Mouse (Mus musculus) T-helper 1 cell (primary cell): ENCODE measurements around the gene Rnft2.

Source experiments
- in situ Hi-C: fragments of 300-600 bp; cut with MboI, MseI; formaldehyde crosslinking; loops from one replicate; pipeline ENCODE4 v1.15.1; 2025; ENCODE audit warnings: high pct_unique_total_duplicates

Rnft2 gene

DNA sequence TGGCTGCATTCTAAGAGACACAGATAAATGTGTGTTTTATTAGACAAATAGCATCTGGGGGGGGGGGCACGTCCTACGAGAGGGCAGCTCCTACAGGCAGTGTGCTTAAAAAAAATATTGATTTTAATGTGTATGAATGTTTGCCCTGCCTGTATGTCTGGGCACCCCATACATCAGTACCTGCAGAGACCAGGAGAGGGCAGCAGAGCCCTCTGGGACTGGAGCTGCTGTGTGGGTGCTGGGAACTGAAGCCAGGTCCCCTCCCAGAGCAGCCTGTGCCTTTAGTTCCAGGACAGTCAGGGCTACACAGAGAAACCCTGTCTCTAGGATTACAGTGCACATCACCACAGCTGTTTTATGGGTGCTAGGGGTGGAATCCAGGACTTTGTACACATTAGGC lies 69.8 kb downstream of the Rnft2 start:
- in situ Hi-C loops = no loop called here

- in situ Hi-C loops = no loop called here
These were observed 70.5 kb downstream of the Rnft2 start for GRCm38 (mm10) chr5:118174310-118175009.

GRCm38 (mm10) chr5:118172078-118172723 lies 72.7 kb downstream of the Rnft2 start:
- in situ Hi-C loops = no loop called here

GRCm38 (mm10) chr5:118171665-118172064 lies 73.3 kb downstream of the Rnft2 start:
- in situ Hi-C loops = no loop called here

- in situ Hi-C loops = no loop called here
These were observed 73.9 kb downstream of the Rnft2 start for GRCm38 (mm10) chr5:118170888-118171529.

- in situ Hi-C loops = no loop called here
These were observed 75.4 kb downstream of the Rnft2 start for GRCm38 (mm10) chr5:118169222-118170221.

DNA sequence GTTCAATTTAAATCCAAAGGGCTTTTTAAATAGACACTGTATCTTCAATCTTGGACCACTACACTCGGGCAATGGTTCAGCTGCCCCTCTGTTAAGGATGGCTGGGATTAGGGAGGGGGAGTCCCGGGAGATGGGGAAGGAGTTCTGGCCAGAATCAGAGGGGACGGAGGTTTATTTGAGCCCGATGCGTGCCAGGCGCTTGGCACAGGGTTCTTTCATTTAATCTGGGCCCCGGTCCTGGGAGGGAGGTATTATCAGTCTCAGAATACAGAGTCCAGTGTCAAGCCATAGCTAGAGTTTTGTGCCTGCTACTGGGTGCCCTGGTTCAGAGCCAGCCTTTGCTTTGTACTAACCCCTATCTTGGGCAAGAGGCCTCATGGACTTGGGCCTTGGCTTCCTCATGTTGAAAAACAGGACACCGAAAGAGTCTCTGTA lies 77.3 kb downstream of the Rnft2 start:
- in situ Hi-C loops = no loop called here

DNA sequence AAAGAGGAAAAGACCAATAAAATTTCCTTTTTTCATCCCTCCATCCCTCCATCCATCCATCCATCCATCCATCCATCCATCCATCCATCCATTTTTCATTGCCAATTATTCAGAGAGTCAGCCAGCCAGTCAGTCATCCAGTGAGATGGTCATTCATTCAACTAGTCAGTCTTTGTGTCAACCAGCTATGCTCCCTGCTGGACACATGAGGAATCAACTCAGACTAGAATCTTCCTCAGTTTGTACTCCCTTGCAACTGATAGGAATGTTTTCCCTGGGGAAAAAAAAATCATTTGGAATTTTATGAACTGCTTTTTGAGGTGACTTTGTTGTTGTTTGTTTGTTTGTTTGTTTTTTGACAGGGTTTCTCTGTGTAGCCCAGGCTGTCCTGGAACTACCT lies 79.5 kb downstream of the Rnft2 start:
- in situ Hi-C loops = no loop called here

GRCm38 (mm10) chr5:118164581-118164980 lies 80.3 kb downstream of the Rnft2 start, which contains the start of gene Hrk:
TSS of gene Hrk (plus strand) at chr5:118164648.
- in situ Hi-C loops = no loop called here

DNA sequence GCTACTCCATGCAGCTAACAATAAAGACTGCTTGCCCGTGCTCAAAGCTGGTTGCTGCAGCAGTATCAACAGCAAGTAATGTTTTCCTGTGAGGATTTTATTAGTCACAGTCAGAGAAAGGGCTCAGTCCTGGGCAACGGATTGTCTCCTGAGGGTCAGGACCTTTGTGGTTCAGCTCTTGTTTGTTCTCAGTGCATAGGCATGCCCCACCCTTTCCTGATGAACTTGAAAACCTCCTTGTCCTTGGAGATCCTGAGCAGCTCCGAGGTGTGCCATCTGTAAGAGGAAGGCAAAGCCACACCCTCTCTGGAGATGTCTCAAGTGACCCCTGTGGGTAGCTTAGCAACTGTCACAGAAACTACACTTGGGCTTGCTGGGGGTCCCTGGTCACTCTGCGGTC lies 84.2 kb downstream of the Rnft2 start:
- in situ Hi-C loops = no loop called here

GRCm38 (mm10) chr5:118156976-118157375 lies 87.9 kb downstream of the Rnft2 start:
- in situ Hi-C loops = no loop called here

DNA sequence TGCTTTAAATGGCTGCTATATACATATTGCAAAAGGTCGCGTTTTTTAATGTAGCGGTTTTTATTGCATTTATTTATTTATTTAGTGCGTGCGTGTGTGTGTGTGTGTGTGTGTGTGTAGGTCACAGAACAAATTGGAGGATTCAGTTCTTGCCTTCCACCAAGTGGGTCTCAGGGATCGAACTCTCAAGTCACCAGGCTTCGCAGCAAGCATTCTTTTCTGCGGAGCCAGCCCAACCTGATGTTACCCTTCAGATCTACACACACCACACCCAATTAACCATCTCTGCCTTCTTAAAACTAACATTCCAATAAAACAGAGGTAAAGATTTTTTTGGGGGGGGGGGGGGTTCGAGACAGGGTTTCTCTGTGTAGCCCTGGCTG lies 89.4 kb downstream of the Rnft2 start:
- in situ Hi-C loops = no loop called here

- in situ Hi-C loops = no loop called here
These were observed 89.9 kb downstream of the Rnft2 start, which contains the start of gene Fbxw8 for GRCm38 (mm10) chr5:118154839-118155564. TSS of gene Fbxw8 (minus strand) at chr5:118155464.

- in situ Hi-C loops = loop anchor here (25.0 kb wide), 1 partner anchor 1912 kb away; no protein-coding TSS in a partner anchor
These were observed 95.2 kb downstream of the Rnft2 start for GRCm38 (mm10) chr5:118149711-118150110.

DNA sequence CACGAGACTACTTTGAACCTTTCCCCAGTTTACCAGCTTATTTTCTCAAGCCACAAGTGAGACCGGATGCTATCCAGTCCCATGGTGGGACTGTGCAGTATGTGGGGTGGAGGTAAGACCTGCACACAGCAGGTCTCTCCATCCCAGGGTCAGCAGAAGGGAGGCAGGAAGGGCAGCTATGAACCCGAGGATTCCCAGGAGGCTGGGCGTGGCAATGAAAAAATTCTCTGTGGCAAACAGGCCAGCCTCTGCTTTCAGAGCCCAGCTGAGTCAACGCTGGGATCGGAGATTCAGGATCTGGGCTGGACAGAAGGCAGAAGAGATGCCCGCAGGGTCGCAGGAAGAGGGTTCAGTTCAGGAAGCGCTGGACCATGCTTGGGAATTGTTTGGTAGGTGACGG lies 97.7 kb downstream of the Rnft2 start:
- in situ Hi-C loops = loop anchor here (25.0 kb wide), 1 partner anchor 1910 kb away; no protein-coding TSS in a partner anchor

DNA sequence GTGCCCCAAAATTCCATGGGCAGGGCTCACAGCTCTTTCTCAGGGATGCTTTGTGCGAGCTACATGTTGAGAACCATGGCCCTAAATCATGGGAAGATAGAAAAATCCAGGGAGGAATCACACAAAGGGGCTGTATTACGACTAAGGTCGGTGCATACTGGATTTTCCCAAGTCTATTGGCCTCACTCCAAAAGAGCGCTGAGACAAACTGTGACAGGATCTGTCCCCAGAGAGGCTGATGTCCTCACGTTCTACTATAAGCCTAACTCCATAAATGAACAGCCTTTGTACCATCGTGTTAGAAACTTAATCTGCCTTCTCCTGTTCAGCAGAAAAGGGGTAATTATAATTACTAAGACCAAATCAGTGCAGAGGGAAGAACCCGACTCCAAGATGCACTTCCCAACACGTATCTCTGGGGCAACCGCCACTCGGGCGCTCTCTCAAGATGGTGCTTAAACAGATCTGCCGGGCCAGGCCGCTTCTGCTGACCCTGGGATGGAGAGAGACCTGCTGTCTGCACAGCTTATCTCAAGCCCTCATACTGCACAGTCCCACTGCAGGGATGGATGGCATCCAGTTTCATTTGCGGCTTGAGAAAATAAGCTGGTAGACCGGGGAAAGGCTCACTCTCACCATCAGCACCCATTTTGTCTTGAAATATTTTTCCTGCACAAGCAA lies 98.8 kb downstream of the Rnft2 start:
- in situ Hi-C loops = loop anchor here (25.0 kb wide), 1 partner anchor 1909 kb away; no protein-coding TSS in a partner anchor

DNA sequence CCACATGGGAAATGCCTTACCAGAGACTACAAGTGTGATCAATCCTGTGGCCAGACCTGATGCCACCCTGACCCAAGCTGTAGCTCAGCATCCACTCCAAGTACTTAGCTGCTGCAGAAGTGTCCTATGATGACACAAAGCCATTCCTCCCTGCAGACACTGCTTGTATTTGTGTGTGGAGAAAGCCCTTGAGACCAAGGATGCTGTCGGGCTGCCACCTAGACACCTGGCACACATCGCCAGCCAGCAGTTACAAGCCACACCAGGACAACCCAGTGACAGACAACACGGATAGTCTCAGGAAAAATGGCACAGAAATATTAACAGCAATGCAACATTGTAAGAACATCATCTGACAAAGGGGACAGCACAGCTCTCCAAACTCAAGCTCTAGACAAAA lies 99.5 kb downstream of the Rnft2 start:
- in situ Hi-C loops = loop anchor here (25.0 kb wide), 1 partner anchor 1908 kb away; no protein-coding TSS in a partner anchor

DNA sequence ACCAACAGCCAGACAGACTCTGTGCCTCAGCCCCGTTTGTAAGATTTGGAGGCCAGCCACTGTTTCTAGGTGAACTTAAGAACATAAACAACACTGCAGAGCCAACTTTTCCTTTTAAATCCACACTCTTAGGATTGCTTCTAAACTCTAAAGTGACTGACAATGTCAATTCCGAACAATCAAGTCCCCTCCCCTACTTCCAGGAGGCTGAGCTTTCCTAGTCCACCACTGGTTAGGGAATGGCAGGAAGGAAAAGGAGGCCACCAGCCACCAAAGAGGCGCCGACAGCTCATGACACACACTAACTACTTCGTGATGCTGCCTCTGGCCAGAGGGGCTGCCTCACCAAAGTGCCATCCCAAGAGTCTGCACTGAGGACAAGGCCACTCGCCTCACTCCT lies 100.1 kb downstream of the Rnft2 start:
- in situ Hi-C loops = loop anchor here (25.0 kb wide), 1 partner anchor 1907 kb away; no protein-coding TSS in a partner anchor

DNA sequence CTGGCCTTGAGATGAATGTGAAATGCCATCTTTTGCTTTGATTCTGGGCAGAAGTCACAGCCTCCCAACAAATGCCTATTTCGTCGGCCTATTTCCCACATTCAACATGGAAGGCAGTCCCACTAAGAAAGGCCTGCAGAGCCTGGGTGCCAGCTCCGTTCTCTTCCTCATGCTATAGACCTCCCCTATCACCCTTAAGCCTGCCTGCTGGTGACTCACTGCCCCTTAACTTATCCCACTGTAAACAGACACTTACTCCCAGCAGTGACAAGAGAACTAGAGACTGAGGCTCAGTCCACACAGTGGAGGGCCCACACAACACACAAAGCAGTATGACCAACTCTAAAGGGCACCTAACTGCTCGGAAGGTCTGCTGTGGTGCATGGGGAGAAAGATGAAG lies 100.6 kb downstream of the Rnft2 start:
- in situ Hi-C loops = loop anchor here (25.0 kb wide), 1 partner anchor 1907 kb away; no protein-coding TSS in a partner anchor
